Mouse (Mus musculus) stomach, embryonic 16.5 days (tissue): ENCODE results near the gene Cox10. TPM values are rescaled to one million over a fixed set of nuclear protein-coding genes. Genes with fewer than 3 reads are reported as not detected.

Experiments
- ATAC-seq: fragments of 200-750 bp; cut with Nextera tagmentation; 2 replicates; pipeline ENCODE4 v1.8.0; 2017; ENCODE audit warnings: moderate number of reproducible peaks, moderate TSS enrichment; ENCODE audit not compliant: insufficient read depth, low FRiP score
- H3K27ac ChIP-seq: fragments of 300-500 bp; sonication (generic); 2 replicates; pipeline ENCODE4 v1.5.1; 2014; ENCODE audit warnings: low read length
- H3K27me3 ChIP-seq: fragments of 300-500 bp; sonication (generic); 2 replicates; pipeline ENCODE4 v1.6.1; 2014; ENCODE audit warnings: low read length, control low read depth, mixed read lengths; ENCODE audit not compliant: control insufficient read depth, insufficient read depth
- H3K36me3 ChIP-seq: fragments of 300-500 bp; sonication (generic); 2 replicates; pipeline ENCODE4 v1.6.1; 2014; ENCODE audit warnings: low read length; ENCODE audit not compliant: control insufficient read depth, insufficient read depth
- H3K4me1 ChIP-seq: fragments of 300-500 bp; sonication (generic); 2 replicates; pipeline ENCODE4 v1.6.1; 2014; ENCODE audit warnings: low read length, control low read depth, mixed read lengths; ENCODE audit not compliant: control insufficient read depth, insufficient read depth
- H3K4me2 ChIP-seq: fragments of 300-500 bp; sonication (generic); 2 replicates; pipeline ENCODE4 v1.6.1; 2014; ENCODE audit warnings: low read depth, low read length, mixed read lengths
- H3K4me3 ChIP-seq: fragments of 300-500 bp; sonication (generic); replicated peaks from 2 replicates; pipeline ENCODE4 v1.5.1; 2014; ENCODE audit warnings: mild to moderate bottlenecking, low read length
- H3K9ac ChIP-seq: fragments of 300-500 bp; sonication (generic); 2 replicates; pipeline ENCODE4 v1.6.1; 2014; ENCODE audit warnings: low read length
- H3K9me3 ChIP-seq: fragments of 300-500 bp; sonication (generic); replicated peaks from 2 replicates; pipeline ENCODE4 v1.6.1; 2016; ENCODE audit warnings: low read length, control low read depth; ENCODE audit not compliant: control insufficient read depth
- WGBS: fragments of 180-500 bp; shearing (Covaris S2); extraction: QIAGEN DNeasy Blood & Tissue Kit; methylation state at CpG from one replicate; pipeline ENCODE4 v1.1.7; 2014; 5-methylcytosine and 5-hydroxymethylcytosine counted together
- polyA plus RNA-seq: library from polyadenylated mRNA; unstranded; fragments of >200 nt; fragmentation: Nextera tagmentation; extraction: Ambion mirVana; gene quantifications from 2 replicates; pipeline ENCODE4 v1.2.1, GENCODE M21; 2015

The Cox10 gene
- polyA plus RNA-seq, 1 experiment from 2014 or later: 23.7 TPM

- Histone ChIP-seq H3K36me3 (no peaks in the 10 kb centered on the region), H3K27me3 (peaks cover 6% of the 10 kb centered on the region; the same call in 1 of the 2 replicates), H3K9me3 (no peaks in the 10 kb centered on the region), H3K4me1 (peaks cover 7% of the 10 kb centered on the region; the same call in 1 of the 2 replicates), H3K4me2 (no peak overlapping the region), H3K27ac (no peak overlapping the region), H3K4me3 (no peak overlapping the region), H3K9ac (no peak overlapping the region)
- 69% methylated on average over 6 of the region's 6 CpGs for WGBS
- no peak for ATAC-seq
Observed at GRCm38 (mm10) chr11:63984622-63985168, 94.6 kb downstream of the Cox10 start.

- 64% methylated on average over 2 of the region's 2 CpGs for WGBS
- H3K4me1 ChIP-seq: no peaks in the 10 kb centered on the region
- no peaks in the 10 kb centered on the region for H3K27me3 ChIP-seq
Observed at GRCm38 (mm10) chr11:63977741-63978140, 101.5 kb downstream of the Cox10 start.

GRCm38 (mm10) chr11:63976775-63977174 is 102.5 kb downstream of the Cox10 start:
- no peak for ATAC-seq
- no peaks in the 10 kb centered on the region for H3K36me3 ChIP-seq
- no peak overlapping the region for H3K4me3 ChIP-seq
- no peaks in the 10 kb centered on the region for H3K9me3 ChIP-seq
- no peak overlapping the region for H3K4me2 ChIP-seq
- no peak overlapping the region for H3K27ac ChIP-seq
- 69% methylated on average over 2 of the region's 2 CpGs for WGBS
- no peaks in the 10 kb centered on the region for H3K4me1 ChIP-seq
- H3K9ac ChIP-seq: no peak overlapping the region
- no peaks in the 10 kb centered on the region for H3K27me3 ChIP-seq

More at GRCm38 (mm10) chr11:63977741-63978140, 101.5 kb downstream of the Cox10 start:
- H3K27ac ChIP-seq: no peak overlapping the region
- no peaks in the 10 kb centered on the region for H3K9me3 ChIP-seq
- H3K36me3 ChIP-seq: no peaks in the 10 kb centered on the region
- no peak for ATAC-seq
- H3K4me3 ChIP-seq: no peak overlapping the region
- no peak overlapping the region for H3K9ac ChIP-seq
- H3K4me2 ChIP-seq: no peak overlapping the region

GRCm38 (mm10) chr11:63975260-63975899 is 103.9 kb downstream of the Cox10 start:
- Histone ChIP-seq H3K4me2 (no peak overlapping the region), H3K27ac (no peak overlapping the region), H3K36me3 (no peaks in the 10 kb centered on the region), H3K4me1 (no peaks in the 10 kb centered on the region), H3K27me3 (no peaks in the 10 kb centered on the region), H3K4me3 (no peak overlapping the region), H3K9ac (no peak overlapping the region), H3K9me3 (no peaks in the 10 kb centered on the region)
- 77% methylated on average over 13 of the region's 13 CpGs for WGBS
- ATAC-seq: no peak

- ATAC-seq: no peak
- H3K4me3 ChIP-seq: no peak overlapping the region
- H3K27me3 ChIP-seq: no peaks in the 10 kb centered on the region
- 79% methylated on average over 2 of the region's 2 CpGs for WGBS
- H3K9ac ChIP-seq: no peak overlapping the region
- peaks cover 8% of the 10 kb centered on the region for H3K4me1 ChIP-seq
- H3K36me3 ChIP-seq: no peaks in the 10 kb centered on the region
- H3K4me2 ChIP-seq: no peak overlapping the region
- H3K27ac ChIP-seq: no peak overlapping the region
- H3K9me3 ChIP-seq: no peaks in the 10 kb centered on the region
Observed at GRCm38 (mm10) chr11:63973973-63974372, 105.3 kb downstream of the Cox10 start.

GRCm38 (mm10) chr11:63971462-63971861 is 107.8 kb downstream of the Cox10 start:
- 90% methylated on average over 9 of the region's 9 CpGs for WGBS
- no peak overlapping the region for H3K4me2 ChIP-seq
- H3K9me3 ChIP-seq: no peaks in the 10 kb centered on the region
- H3K4me3 ChIP-seq: no peak overlapping the region
- H3K27ac ChIP-seq: no peak overlapping the region
- H3K9ac ChIP-seq: no peak overlapping the region
- no peaks in the 10 kb centered on the region for H3K27me3 ChIP-seq
- no peaks in the 10 kb centered on the region for H3K36me3 ChIP-seq
- H3K4me1 ChIP-seq: peaks cover 21% of the 10 kb centered on the region
- ATAC-seq: no peak

- no peak overlapping the region for H3K27ac ChIP-seq
- ATAC-seq: no peak
- no peaks in the 10 kb centered on the region for H3K9me3 ChIP-seq
- H3K27me3 ChIP-seq: no peaks in the 10 kb centered on the region
- no peaks in the 10 kb centered on the region for H3K36me3 ChIP-seq
- no peak overlapping the region for H3K4me3 ChIP-seq
- H3K9ac ChIP-seq: no peak overlapping the region
- peaks cover 23% of the 10 kb centered on the region for H3K4me1 ChIP-seq
- H3K4me2 ChIP-seq: no peak overlapping the region
- WGBS: 96% methylated on average over 6 of the region's 6 CpGs
Observed at GRCm38 (mm10) chr11:63970818-63971217, 108.5 kb downstream of the Cox10 start.

GRCm38 (mm10) chr11:63969205-63969910 is 109.9 kb downstream of the Cox10 start:
- ATAC-seq: peak; percentile 52; the same call in 1 of the 2 replicates
- H3K4me3 ChIP-seq: no peak overlapping the region
- H3K27ac ChIP-seq: no peak overlapping the region
- no peaks in the 10 kb centered on the region for H3K9me3 ChIP-seq
- no peak overlapping the region for H3K4me2 ChIP-seq
- peaks cover 28% of the 10 kb centered on the region for H3K4me1 ChIP-seq
- H3K27me3 ChIP-seq: no peaks in the 10 kb centered on the region
- no peaks in the 10 kb centered on the region for H3K36me3 ChIP-seq
- no peak overlapping the region for H3K9ac ChIP-seq
- whole genome bisulfite sequencing: 41% methylated on average over 11 of the region's 11 CpGs

GRCm38 (mm10) chr11:63968388-63969035 is 110.8 kb downstream of the Cox10 start:
- Histone ChIP-seq H3K9me3 (no peaks in the 10 kb centered on the region), H3K4me3 (no peak overlapping the region), H3K27me3 (no peaks in the 10 kb centered on the region), H3K9ac (no peak overlapping the region), H3K36me3 (no peaks in the 10 kb centered on the region), H3K4me2 (no peak overlapping the region), H3K4me1 (peaks cover 28% of the 10 kb centered on the region), H3K27ac (no peak overlapping the region)
- WGBS: 41% methylated on average over 3 of the region's 3 CpGs
- no peak for ATAC-seq
